Mouse (Mus musculus) mature B cell (primary cell): ENCODE results near the gene Ivd.

Experiments used
- in situ Hi-C: fragments of 300-500 bp; cut with MboI; formaldehyde crosslinking; loops from 2 replicates; pipeline ENCODE4 v1.14.3; 2019

Gene Ivd

DNA sequence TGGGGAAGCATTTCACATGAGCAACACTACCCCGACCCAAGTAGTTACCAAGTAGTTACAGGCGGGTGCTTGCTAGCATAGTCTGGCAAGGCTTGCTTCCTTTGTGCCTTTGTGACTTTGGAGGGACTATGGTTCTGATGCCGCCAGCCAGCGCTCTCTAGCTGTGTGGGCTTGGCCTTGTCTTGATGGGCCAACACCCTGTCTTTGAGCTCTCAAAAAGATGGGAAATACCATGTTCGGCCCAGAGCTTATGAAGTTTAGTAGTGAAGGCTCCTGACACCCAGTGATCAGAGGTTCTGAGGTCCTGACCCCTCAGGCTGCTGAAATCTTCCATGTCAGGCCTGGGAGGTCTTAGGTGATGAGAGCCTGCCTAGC is 44.4 kb downstream of the Ivd start:
- in situ Hi-C loops = no loop called here

GRCm38 (mm10) chr2:118907781-118908180 is 46.0 kb downstream of the Ivd start:
- in situ Hi-C loops = no loop called here

- in situ Hi-C loops = no loop called here
These were observed 47.4 kb downstream of the Ivd start for GRCm38 (mm10) chr2:118909151-118909550.

DNA sequence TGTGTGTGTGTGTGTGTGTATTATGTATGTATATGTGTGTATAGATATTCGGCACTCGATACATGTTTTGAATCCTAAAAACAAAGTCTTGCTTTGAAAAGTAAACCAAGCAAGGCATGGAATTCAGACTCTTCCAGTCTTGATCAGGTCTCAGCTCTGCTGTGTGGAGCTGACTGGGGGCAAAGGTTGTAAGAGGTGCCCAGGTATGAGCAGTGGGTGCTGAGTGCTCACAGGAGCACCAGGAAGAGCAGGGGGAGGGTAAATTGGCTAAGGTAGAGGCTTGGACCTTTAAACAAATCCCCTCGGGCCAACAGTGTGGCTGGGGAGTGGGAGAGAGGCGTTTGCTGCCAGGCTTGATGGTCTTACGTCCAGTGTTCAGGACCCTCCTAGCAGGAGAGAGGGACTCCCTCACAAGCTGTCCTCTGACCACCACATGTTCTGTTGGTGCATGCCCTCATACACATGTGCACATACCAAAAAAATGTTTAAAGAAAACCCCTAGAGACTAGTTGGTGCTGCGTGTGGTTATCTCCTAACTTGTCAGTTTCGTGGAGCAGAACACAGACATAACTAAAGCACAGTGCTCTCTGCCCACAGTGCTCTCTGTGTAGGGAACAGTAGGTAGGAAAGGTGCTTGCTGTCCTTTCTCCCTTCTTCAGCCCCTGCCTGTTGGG is 49.0 kb downstream of the Ivd start:
- in situ Hi-C loops = no loop called here

- in situ Hi-C loops = no loop called here
These were observed 51.0 kb downstream of the Ivd start for GRCm38 (mm10) chr2:118912706-118913105.

- in situ Hi-C loops = no loop called here
These were observed 52.0 kb downstream of the Ivd start for GRCm38 (mm10) chr2:118913551-118914276.

- in situ Hi-C loops = no loop called here
These were observed 52.9 kb downstream of the Ivd start for GRCm38 (mm10) chr2:118914685-118915084.

DNA sequence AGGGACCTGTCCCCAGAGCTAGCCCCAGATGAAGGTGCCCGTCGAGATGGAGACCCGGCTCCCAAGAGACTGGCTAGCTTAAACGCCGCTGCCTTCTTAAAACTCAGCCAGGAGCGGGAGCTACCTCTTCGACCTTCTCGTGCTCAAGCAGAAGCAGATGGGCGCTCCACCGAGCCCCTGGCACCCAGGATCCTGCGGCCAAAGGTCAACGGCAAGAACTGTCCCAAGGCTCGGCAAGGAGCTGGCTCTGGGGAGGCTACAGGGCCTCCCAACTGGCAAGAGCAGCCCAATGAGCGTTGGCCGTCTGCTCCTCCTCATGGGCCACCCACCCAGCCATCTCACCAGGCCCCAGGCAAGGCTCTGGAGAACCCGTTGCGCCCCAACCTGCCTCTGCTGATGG is 54.7 kb downstream of the Ivd start:
- in situ Hi-C loops = no loop called here

GRCm38 (mm10) chr2:118918543-118918942 is 56.8 kb downstream of the Ivd start:
- in situ Hi-C loops = no loop called here

DNA sequence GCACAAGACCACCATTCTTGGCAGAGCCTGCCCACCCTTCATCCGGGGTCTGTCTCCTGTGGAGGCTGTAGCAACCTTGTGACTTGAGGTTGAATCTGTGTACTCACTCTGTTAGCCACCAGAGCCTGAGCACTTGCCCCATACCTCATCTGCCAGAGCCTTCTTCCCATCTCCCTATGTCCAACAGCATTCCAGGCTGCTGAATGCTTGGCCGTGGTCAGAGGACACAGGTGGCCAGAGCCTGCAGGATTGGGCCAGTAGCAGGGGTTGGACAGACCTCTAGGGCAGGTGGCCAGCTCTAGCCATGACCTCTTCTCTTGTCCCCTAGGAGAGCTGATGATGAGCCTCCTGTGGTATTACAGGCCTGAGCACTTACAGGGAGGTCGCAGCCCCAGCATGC is 58.7 kb downstream of the Ivd start:
- in situ Hi-C loops = no loop called here

DNA sequence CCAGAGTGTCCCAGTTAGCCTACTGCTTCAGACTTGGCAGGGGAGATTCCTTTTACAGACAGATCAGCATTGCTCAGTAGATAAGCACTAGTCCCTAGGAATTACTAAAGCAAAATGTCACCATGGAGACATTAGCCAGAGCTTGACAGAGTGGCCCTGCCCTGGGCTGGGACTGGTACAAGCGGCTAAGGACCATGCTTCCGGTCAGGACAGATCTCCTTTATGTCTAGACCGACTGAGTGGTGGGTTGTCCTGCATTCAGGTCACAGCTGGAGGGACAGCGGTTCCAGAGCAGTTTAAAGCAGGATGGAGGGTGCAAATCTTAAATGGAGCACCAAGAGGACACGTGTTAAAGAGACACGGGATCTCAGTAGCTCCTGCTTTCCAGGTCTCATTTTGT is 64.2 kb downstream of the Ivd start:
- in situ Hi-C loops = no loop called here

DNA sequence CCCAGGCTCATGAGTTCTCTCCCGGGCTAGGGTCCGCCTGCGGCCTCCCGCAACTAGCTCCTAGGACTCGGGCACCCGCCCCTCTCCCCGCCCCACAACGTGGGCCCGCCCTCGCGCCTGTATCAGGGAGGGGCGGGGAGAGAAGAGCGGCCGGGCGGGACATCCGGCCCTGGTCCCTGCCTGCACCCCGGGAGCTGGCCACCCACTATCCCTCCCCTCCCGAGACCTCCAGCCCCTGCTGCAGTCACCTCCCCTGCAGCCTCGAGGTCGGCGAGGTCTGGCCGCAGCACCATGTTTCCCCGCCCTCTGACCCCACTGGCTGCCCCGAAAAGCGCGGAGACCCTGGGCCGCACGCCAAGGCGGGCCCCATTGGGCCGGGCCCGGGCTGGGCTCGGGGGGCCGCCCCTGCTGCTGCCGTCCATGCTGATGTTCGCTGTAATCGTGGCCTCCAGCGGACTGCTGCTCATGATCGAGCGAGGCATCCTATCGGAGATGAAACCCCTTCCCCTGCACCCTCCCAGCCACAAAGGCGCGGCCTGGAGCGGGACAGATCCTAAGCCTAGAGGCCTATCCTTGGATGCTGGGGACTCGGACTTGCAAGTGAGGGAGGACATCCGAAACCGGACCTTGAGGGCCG is 64.7 kb downstream of the Ivd start, which contains the start of gene Chst14:
Chst14 (plus strand) TSS at position 136 of the 637 bp plus-strand sequence.
- in situ Hi-C loops = no loop called here

DNA sequence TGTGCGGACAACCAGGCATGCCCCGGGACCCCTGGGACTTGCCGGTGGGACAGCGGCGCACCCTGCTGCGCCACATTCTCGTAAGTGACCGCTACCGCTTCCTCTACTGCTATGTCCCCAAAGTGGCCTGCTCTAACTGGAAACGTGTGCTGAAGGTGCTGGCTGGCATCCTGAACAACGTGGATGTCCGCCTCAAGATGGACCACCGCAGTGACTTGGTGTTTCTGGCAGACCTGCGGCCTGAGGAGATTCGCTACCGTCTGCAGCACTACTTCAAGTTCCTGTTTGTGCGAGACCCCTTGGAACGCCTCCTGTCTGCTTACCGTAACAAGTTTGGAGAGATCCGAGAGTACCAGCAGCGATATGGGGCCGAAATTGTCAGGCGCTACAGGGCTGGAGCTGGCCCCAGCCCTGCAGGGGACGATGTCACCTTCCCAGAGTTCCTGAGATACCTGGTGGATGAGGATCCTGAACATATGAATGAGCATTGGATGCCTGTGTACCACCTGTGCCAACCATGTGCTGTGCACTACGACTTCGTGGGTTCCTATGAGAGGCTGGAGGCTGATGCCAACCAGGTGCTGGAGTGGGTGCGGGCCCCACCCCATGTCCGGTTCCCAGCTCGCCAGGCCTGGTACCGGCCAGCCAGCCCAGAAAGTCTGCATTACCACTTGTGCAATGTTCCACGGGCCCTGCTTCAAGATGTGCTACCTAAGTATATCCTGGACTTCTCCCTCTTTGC is 65.4 kb downstream of the Ivd start:
- in situ Hi-C loops = no loop called here
